Mouse (Mus musculus) megakaryocyte-erythroid progenitor cell, adult 5 weeks (primary cell): ENCODE data around the gene Rrbp1. TPM values are rescaled to one million over a fixed set of nuclear protein-coding genes. Genes with fewer than 3 reads are reported as not detected.

Source experiments
- polyA plus RNA-seq: library from polyadenylated mRNA; stranded (reverse); fragments of >175 nt; gene quantifications from 2 replicates; pipeline ENCODE4 v1.2.3, GENCODE M21; 2012

Gene Rrbp1
- polyA plus RNA-seq: 263 and 399 TPM in 2 replicates

GRCm38 (mm10) chr2:144011080-144011551, at the start of gene Rrbp1:
Gene Rrbp1 (minus strand): TSS chr2:144011263.

DNA sequence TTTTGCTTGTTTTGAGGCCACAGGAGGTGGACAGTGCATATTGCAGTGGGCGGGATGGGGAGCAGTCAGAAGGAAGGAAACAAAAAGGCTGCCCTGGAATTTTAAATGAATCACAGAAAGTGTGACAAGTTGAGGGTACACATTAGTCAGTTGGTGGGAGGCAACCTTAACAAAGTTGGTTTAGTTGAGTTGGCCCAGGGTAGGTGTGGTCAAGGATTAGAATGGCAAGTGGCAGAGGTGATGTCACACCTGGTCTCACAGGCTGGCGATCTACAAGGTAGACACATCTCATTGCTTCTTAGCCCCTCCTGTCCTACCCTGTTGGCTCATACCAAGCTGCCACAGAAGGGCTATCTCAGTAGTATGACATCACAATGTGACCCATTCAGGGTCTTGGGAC, 21.6 kb upstream of the Rrbp1 start, which contains the start of gene Banf2:
TSS of gene Banf2 (plus strand) at position 396 of the 400 bp plus-strand sequence.

GRCm38 (mm10) chr2:143914760-143915599, 96.1 kb downstream of the Rrbp1 start, which contains the start of gene Dstn:
Gene Dstn (plus strand): TSS chr2:143915320.

Other genes with a start within 250 kb of the Rrbp1 start
- gene Bfsp1, start 148.1 kb downstream of the Rrbp1 start, polyA plus RNA-seq: 0.09 TPM in 1 of 2 replicates, not detected in the other
- 21.4 and 27.1 TPM in 2 replicates for gene Dstn, start 95.9 kb downstream of the Rrbp1 start, polyA plus RNA-seq
- not detected in 2 replicates for gene Banf2, start 21.8 kb upstream of the Rrbp1 start, polyA plus RNA-seq